ENCODE assay signal across 14 mouse cellular contexts in the genomic region with DNA sequence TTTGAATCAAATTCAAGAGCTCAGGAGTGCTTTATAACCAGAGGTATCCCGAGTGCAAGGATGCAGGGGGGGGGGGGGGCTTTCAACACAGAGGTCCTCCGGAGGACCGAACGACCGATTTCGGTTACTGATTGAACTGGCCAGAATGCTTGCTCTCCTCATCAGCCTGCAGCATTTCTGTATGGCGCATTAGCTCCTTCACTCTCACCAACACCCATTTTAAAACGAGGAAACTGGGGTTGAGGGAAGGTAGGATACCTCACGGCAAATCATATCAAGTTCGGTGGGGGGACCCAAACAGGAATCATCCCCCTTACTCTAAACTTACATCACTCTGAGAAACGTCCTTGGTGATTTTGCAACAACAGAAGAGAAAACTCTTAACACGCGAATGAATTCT. TPM values are rescaled to one million over a fixed set of nuclear protein-coding genes. Genes with fewer than 3 reads are reported as not detected.
DNase-seq lines count a peak whose midpoint lies in the region; ATAC-seq and TF ChIP-seq lines count a peak whose summit lies in the region.
"Had no signal": no experiment of that assay in that cellular context is flagged by ENCODE, and none has a peak within 500 bp of the region (broad histone marks: within the 10 kb centered on the region; RNA-seq: fewer than 3 reads in every experiment).

No protein-coding gene starts in this region.

- 28% methylated on average over 13 of the region's 13 CpGs for WGBS in lung, embryonic 14.5 days
- WGBS in intestine, embryonic 15.5 days = 19% methylated on average over 13 of the region's 13 CpGs
- 39% methylated on average over 13 of the region's 13 CpGs for WGBS in limb, embryonic 10.5 days
- 29% methylated on average over 13 of the region's 13 CpGs for WGBS in stomach, embryonic 16.5 days
- WGBS in midbrain, embryonic 13.5 days = 42% methylated on average over 13 of the region's 13 CpGs

- H3K4me2 ChIP-seq in lung, embryonic 14.5 days = peak overlapping the region; percentile 25
- H3K4me2 ChIP-seq in intestine, embryonic 15.5 days (replicated peaks) = peak overlapping the region; percentile 39
- peak overlapping the region; percentile 46 for H3K4me2 ChIP-seq in stomach, embryonic 16.5 days (ENCODE audit: low read depth, low read length)
- no peak overlapping the region for H3K4me2 ChIP-seq in midbrain, embryonic 13.5 days (replicated peaks)
- H3K4me2 ChIP-seq: liver, embryonic 15.5 days had no signal

- no peak for DNase-seq in lung, embryonic 14.5 days
- DNase-seq in lung, postnatal 36 days = no peak
- DNase-seq in limb, embryonic 10.5 days (ENCODE audit: low spot score) = no peak
- DNase-seq in ovary, postnatal 10 days (ENCODE audit: low spot score) = no peak
- no peak for DNase-seq in gastrocnemius, postnatal 10 days
- DNase-seq: cerebellum, postnatal 25 days; heart, postnatal 36 days had no signal

- TF ChIP-seq CTCF in lung, embryonic 14.5 days (IDR thresholded peaks at IDR 0.05; ENCODE audit: low read depth) = no peak

- no peaks in the 10 kb centered on the region for H3K36me3 ChIP-seq in lung, embryonic 14.5 days (ENCODE audit: insufficient read depth)
- no peaks in the 10 kb centered on the region for H3K36me3 ChIP-seq in intestine, embryonic 15.5 days
- no peaks in the 10 kb centered on the region for H3K36me3 ChIP-seq in limb, embryonic 10.5 days
- no peaks in the 10 kb centered on the region for H3K36me3 ChIP-seq in stomach, embryonic 16.5 days (ENCODE audit: control insufficient read depth, insufficient read depth, low read length)
- no peaks in the 10 kb centered on the region for H3K36me3 ChIP-seq in midbrain, embryonic 13.5 days
- H3K36me3 ChIP-seq: liver, embryonic 15.5 days had no signal

- no peak overlapping the region for H3K9ac ChIP-seq in lung, embryonic 14.5 days
- H3K9ac ChIP-seq in intestine, embryonic 15.5 days = peak overlapping the region; percentile 22
- H3K9ac ChIP-seq in stomach, embryonic 16.5 days (ENCODE audit: low read length) = peak overlapping the region; percentile 58
- no peak overlapping the region for H3K9ac ChIP-seq in midbrain, embryonic 13.5 days (replicated peaks)
- H3K9ac ChIP-seq: liver, embryonic 15.5 days had no signal

- no peak for ATAC-seq in lung, embryonic 14.5 days (ENCODE audit: insufficient read depth)
- ATAC-seq in intestine, embryonic 15.5 days = no peak
- ATAC-seq in stomach, embryonic 16.5 days (ENCODE audit: insufficient read depth, low FRiP score) = no peak
- no peak for ATAC-seq in midbrain, embryonic 13.5 days

- H3K27me3 ChIP-seq in lung, embryonic 14.5 days (ENCODE audit: insufficient read depth, low read length) = peaks cover 34% of the 10 kb centered on the region
- peaks cover 18% of the 10 kb centered on the region for H3K27me3 ChIP-seq in intestine, embryonic 15.5 days (replicated peaks)
- peaks cover 51% of the 10 kb centered on the region for H3K27me3 ChIP-seq in limb, embryonic 10.5 days (ENCODE audit: low read depth, poor library complexity, severe bottlenecking)
- peaks cover 25% of the 10 kb centered on the region for H3K27me3 ChIP-seq in stomach, embryonic 16.5 days (ENCODE audit: control insufficient read depth, insufficient read depth, low read length)
- peaks cover 59% of the 10 kb centered on the region for H3K27me3 ChIP-seq in midbrain, embryonic 13.5 days

- H3K9me3 ChIP-seq in lung, embryonic 14.5 days (ENCODE audit: low read depth, low read length) = no peaks in the 10 kb centered on the region
- H3K9me3 ChIP-seq in intestine, embryonic 15.5 days = no peaks in the 10 kb centered on the region
- no peaks in the 10 kb centered on the region for H3K9me3 ChIP-seq in limb, embryonic 10.5 days (replicated peaks)
- no peaks in the 10 kb centered on the region for H3K9me3 ChIP-seq in stomach, embryonic 16.5 days (replicated peaks; ENCODE audit: control insufficient read depth, low read length)
- no peaks in the 10 kb centered on the region for H3K9me3 ChIP-seq in midbrain, embryonic 13.5 days
- H3K9me3 ChIP-seq: liver, embryonic 15.5 days; megakaryocyte, embryonic 14.5 days had no signal

- no peaks in the 10 kb centered on the region for H3K4me1 ChIP-seq in lung, embryonic 14.5 days (ENCODE audit: insufficient read depth)
- H3K4me1 ChIP-seq in intestine, embryonic 15.5 days (replicated peaks) = 0 out of 2 replicates have a peak, but pooled peaks cover 7% of the 10 kb centered on the region
- H3K4me1 ChIP-seq in limb, embryonic 10.5 days = peaks cover 13% of the 10 kb centered on the region
- no peaks in the 10 kb centered on the region for H3K4me1 ChIP-seq in stomach, embryonic 16.5 days (ENCODE audit: control insufficient read depth, insufficient read depth, low read length)
- peaks cover 14% of the 10 kb centered on the region for H3K4me1 ChIP-seq in midbrain, embryonic 13.5 days (replicated peaks)
- H3K4me1 ChIP-seq: liver, embryonic 15.5 days had no signal

- H3K4me3 ChIP-seq in lung, embryonic 14.5 days (ENCODE audit: low read depth, low read length) = no peak overlapping the region
- H3K4me3 ChIP-seq in intestine, embryonic 15.5 days (replicated peaks) = peak overlapping the region; percentile 32
- H3K4me3 ChIP-seq in limb, embryonic 10.5 days = peak overlapping the region; percentile 19; the same call in 1 of the 2 replicates
- peak overlapping the region; percentile 42 for H3K4me3 ChIP-seq in stomach, embryonic 16.5 days (replicated peaks; ENCODE audit: low read length)
- no peak overlapping the region for H3K4me3 ChIP-seq in midbrain, embryonic 13.5 days (replicated peaks)
- H3K4me3 ChIP-seq: left cerebral cortex, adult 2 months; liver, embryonic 15.5 days; megakaryocyte, embryonic 14.5 days had no signal

- no peak overlapping the region for H3K27ac ChIP-seq in lung, embryonic 14.5 days (ENCODE audit: low read depth)
- peak overlapping the region; percentile 65 for H3K27ac ChIP-seq in intestine, embryonic 15.5 days
- H3K27ac ChIP-seq in limb, embryonic 10.5 days = no peak overlapping the region
- peak overlapping the region; percentile 66 for H3K27ac ChIP-seq in stomach, embryonic 16.5 days (ENCODE audit: low read length)
- H3K27ac ChIP-seq in midbrain, embryonic 13.5 days = no peak overlapping the region
- H3K27ac ChIP-seq: left cerebral cortex, adult 2 months; liver, embryonic 15.5 days had no signal

RNA-seq across cellular contexts. Expression of a gene that starts 1.7 kb away (rescaled TPM):
- polyA plus RNA-seq in lung, embryonic 14.5 days (2014; fragmentation: Nextera tagmentation; extraction: Ambion mirVana) = 4.6 and 5.4 TPM in 2 replicates
- 45.1 and 46.1 TPM in 2 replicates for polyA plus RNA-seq in intestine, embryonic 15.5 days (2015; fragmentation: Nextera tagmentation; extraction: Ambion mirVana)
- polyA plus RNA-seq in limb, embryonic 10.5 days (2016; fragmentation: Nextera tagmentation; extraction: Ambion mirVana) = 12.1 and 17.3 TPM in 2 replicates
- polyA plus RNA-seq in stomach, embryonic 16.5 days (2015; fragmentation: Nextera tagmentation; extraction: Ambion mirVana) = 45.0 and 50.9 TPM in 2 replicates
- not detected for total RNA-seq in gastrocnemius, postnatal 10 days (2021)
- not detected in 2 replicates for polyA plus RNA-seq in midbrain, embryonic 13.5 days (2015; fragmentation: Nextera tagmentation; extraction: Ambion mirVana)
- total RNA-seq: CH12.LX; heart, postnatal 36 days had no signal
- polyA plus RNA-seq: liver, embryonic 15.5 days had no signal

Comparison
In these comparisons a context has a peak if more than half of its experiments do, and no peak if none do; other contexts are left out.
1. H3K27ac ChIP-seq: peak in intestine, embryonic 15.5 days (single experiment) and stomach, embryonic 16.5 days (single experiment); none in lung, embryonic 14.5 days (single experiment), limb, embryonic 10.5 days (single experiment) and midbrain, embryonic 13.5 days (single experiment).
2. H3K4me3 ChIP-seq: peak in intestine, embryonic 15.5 days (single experiment), limb, embryonic 10.5 days (single experiment) and stomach, embryonic 16.5 days (single experiment); none in lung, embryonic 14.5 days (single experiment) and midbrain, embryonic 13.5 days (single experiment).
3. H3K9ac ChIP-seq: peak in intestine, embryonic 15.5 days (single experiment) and stomach, embryonic 16.5 days (single experiment); none in lung, embryonic 14.5 days (single experiment) and midbrain, embryonic 13.5 days (single experiment).